Mouse (Mus musculus) liver (tissue): ENCODE measurements at regions not wholly inside any gene's neighbourhood (a gene's known extent, or its start where the extent isn't known, plus 50 kb on each side); places are given as distances from the start of the nearest gene placed in this dataset.

Experiments used
- DNase-seq: peaks from one replicate; pipeline ENCODE4 v3.0.0-alpha.2; 2020; ENCODE audit warnings: mixed read lengths

DNA sequence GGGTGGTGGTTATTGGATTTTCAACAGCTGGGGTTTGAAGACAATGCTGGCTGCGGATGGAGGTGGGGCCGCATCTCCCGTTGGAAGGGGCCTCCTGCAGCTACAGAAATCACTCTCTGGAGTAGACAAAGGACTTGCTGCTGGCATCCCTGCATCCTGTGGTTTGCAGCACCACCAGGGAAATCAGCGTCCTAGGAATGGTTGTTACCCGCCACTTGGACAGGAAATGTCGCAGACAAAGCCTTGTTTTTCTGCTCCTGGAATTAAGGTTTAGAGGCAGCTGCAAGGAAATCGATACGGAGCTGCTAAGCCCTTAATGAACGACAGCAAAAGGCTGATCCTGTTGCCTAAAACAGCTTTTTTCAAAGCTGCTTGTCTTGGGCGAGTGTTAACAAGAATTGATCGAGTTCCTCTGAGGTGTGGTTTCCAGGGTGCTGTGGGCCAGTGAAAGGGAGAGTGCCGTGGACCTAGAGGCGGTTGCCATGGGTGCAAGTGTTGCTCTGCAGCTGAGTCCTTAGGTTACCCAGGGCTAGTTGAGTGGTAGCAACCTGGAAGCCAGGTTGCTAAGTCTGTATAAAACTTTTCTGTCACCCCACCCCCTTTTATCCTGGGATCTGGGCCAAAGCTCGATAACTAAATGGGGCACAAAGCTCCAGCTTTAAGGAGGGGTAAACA, 230.6 kb upstream of the Chd6 start:
- DNase-seq: no peak

DNA sequence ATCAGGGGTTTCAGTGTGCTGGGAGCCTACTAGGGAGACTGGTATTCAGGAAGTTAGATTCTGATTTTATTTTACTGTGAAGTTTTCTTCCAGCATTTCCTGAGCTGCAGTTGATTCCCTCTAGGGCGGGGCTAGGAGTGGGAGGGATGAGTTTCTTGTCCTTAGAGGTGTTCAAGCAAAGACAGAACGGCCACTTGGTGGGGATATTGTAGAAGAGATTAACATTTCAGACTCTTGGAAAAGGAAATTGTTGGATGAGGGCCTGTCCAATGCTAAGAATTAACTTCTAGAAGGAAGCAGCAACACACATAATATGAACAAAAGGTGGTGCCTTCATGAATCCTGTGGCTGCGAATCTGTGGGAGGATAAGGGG, 230.1 kb upstream of the Chd6 start:
- no peak for DNase-seq

DNA sequence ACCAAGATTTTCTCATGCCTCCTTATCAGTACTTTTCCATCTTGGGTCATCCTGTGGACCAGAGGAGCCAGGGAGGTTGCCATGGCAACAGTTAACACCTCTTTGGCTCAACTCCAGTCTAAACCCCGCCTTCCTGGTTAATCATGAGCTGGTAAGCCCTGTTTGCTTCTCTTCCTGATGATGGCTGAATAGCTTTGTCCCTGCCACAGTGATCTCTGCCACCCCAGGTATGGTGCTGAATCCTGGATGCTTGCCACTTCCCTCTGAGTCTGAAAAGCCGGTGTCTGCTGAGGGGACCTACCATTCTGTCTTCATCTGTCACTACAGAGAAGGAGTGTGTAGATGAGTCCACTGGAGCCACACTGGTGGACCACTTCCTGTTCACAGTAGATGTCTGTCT, 223.8 kb upstream of the Chd6 start:
- DNase-seq: no peak

DNA sequence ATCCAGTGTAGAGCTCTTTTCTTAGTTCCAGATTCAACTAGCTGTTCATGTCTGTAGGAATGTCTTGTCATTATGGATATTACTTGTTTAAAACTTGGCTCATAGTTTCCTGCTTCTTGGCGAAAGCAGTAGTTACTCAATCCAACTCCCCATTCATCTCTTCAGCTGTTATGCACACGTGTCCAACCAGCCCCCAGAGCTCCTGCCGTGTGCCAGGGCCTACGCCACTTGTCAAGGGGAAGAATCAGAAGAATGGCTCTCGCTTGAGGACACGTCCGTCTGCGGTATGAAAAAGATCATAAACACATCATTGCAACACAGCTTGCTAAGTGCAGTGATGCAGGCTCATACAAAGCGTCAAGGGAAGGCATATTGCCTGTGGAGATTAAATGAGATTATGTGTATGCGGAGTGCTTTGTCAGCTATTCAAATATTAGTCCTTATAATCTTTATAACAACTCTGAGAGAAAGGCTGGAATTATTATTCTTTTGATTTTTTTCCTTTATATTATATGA, 223.0 kb upstream of the Chd6 start:
- DNase-seq: no peak

DNA sequence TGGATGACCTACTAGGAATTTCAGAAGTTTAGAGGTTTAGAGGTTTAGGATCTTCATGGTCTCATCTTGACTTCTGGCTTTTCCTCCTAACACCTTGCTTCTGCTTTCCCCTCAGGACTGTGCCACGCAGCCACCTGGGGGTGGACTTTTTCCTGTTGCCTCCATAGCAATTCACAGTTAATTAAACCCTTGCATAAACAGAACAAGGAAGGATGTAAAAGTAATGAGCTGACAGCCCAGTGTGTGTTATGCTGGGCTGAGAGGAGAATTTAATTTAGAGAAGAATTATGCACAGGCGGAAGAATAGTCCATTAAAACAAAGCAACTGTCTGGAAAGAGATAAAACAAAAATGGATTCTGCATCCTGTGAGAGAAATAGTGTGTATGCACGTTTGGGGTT, 193.9 kb upstream of the Chd6 start:
- DNase-seq: no peak

DNA sequence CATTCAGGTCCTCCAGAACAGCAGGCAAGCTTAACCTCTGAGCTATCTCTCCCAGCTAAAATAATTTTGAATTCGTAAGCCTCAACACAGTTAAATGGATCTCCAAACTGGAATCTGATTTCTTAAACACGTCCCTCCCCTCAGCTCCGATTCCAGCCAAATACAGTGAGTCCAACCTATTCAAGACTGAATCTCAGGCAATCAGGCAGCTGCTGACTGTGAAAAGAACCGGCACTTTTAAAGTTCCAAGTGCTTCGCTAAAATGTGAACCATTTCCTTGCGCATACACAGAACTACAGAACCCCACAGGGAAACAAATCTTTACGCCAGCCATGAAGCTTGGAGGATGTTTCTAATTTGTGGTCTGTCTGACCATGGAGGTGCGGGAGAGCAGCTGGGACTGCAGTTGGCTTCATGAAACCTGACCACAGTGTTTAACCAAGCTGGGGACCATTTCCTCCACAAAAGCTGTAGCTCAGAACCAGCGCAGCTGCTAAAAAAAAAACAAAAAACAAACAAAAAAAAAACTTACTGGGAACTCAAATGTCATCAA, 160.1 kb upstream of the Chd6 start:
- DNase-seq: no peak

DNA sequence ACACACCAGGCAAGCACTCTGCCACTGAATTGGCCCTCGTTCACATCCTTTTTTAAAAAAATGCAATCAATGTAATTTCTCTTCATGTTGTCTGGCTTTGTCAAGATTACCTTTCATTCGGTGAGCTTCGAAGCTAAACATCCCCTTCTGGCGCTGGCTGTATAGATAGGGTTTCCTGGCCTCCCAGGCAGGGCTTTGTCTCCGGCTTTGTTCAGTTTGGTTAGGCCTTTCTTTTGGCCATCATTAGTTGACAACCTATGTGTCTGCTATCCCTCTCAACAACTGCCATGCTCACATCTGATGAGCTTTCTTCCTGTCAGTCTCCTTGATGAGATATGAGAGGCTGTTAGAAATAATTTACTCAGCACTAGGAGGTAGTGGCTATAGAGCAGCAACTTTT, 157.6 kb upstream of the Chd6 start:
- DNase-seq: no peak

DNA sequence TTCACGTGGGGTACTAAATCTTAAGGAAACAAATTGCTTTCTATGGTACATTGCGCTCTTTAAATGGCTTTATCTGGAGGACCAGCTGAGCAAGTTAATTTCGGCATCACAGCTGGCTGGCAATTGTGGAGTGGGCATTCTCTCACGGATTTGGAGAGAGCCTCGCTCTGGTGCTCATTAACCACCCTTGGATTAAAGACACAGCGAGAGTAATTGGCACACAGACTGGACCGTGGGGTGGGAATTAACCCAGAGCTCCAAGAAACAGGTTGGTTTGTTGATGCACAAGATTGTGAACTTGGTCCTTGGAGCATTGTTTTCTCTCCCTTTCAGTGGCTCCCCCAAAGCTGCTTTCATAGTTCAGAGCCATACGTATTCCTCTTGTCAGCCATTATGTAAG, 156.3 kb upstream of the Chd6 start:
- no peak for DNase-seq

DNA sequence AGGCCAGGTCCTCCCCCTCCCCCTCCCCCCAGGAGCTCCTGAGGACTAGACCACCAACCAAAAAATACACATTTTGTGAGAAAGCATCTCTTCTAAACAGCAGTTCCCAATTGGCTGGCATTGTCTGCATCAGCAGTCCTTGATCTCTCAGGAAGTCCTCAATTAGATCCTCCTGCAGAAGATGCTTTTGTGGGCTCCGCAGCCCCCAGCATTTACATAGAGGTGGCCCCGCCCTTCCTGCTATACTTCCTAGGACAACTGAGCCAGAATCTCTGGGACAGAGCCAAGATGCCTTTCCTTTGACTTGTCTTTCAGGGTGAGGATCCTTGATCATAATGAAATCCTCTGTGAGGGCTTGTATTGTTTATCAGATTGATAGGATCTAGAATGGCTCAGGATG, 143.9 kb upstream of the Chd6 start:
- no peak for DNase-seq

DNA sequence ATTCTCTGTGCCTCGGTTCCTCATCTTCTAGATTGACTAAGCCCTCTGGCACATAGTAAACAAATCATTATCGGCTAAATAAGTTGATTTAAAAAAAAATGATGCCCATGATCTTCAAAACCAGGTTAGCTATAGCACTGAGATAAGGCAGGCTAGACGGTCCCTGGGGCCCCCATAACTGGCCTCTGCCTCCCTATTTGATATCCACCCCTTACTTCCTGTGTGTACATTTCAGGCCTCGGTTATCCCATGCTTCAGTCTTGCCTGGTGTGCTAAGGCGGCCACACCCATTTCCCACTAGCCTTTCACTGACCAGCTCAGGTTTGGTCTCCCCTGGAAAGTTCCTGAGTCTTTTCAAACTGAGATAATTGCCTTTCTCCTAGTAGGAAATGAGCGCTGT, 132.8 kb upstream of the Chd6 start:
- DNase-seq: no peak

DNA sequence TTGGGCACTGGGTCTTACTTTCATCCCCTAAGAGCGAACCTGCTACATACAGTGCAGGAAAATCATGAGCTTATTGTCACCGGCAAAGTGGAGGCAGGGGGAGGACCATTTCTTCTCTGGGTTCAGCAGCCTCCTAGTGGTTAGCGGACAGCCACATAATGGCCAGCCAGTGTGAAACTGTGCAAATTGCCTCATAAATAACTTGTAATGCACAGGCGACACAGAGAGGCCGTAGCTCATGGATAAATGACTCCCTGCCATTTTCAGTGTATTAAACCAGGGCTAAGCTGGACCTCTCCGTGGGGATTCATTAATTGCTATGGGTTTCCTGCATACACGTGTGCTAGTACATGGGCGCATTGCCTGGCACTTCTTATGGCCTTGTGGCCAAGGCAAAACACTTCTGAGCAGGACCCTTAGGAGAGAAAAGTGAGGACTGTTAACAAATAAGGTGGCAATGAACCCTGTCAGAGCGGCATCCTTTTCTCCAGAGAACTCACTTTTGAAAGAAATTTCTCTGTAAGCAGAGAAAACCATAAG, 128.5 kb upstream of the Chd6 start:
- DNase-seq: no peak

DNA sequence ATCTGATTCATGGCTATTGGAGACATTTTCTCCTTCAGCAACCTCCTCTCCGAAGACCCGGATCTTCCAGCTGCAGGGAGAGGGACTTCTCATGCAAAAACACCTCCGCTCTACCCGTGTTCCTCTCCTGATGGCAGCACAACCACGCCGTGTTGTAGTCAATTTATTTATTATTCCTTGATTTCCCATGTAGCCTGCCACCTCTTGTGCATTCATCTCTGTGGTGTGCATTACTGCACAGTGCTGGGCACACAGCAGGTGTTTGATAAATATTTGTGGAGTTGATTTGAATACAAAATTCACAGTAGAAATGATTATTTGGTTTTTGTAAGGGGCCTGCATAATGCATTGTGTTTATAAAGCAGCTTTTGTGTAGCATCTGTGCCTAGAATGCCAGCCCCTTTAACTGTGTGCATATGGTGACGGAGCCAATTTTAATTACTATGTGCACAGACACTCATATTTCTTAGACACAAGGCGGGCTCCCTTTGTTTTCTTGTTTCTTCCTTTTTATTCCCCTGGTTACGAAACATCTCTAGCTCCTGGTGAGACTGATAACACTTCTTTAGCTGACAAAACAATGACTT, 124.4 kb upstream of the Chd6 start:
- DNase-seq: no peak

DNA sequence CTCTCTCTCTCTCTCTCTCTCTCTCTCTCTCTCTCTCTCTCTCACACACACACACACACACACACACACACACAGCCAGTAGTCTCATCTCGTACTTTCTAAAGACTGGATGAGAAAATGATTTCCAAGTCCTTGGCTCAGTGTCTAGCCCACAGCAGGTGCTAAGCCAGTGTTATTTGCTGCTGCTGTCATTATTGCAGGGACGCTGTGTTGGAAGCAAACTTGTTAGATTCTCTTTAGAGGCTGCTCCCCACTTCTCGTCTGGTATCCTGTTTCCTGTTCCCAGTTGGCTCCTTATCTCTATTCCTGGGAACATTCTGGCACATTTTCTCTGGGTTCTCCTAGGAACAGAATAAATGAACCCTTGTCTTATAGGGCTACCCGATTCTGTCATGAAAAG, 122.5 kb upstream of the Chd6 start:
- no peak for DNase-seq

DNA sequence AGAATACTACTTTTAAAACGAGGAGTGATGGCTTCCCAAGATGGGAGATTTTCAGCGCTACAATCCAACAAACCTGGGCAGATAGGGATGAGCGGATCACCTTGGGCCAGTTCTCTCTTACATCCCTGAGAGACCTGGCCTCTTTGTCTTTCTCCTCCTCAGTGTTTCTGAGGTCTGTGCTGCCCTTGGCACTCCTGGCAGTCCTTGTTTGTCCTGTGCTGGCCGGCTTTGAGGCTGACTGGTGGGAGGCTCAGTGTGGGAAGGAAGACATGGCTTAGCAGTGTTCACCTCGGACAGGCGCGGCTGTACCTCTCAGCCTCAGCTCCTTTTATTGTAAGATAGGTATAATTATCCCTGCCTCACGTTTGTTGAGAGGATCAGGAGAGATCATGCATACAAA, 106.9 kb upstream of the Chd6 start:
- no peak for DNase-seq

DNA sequence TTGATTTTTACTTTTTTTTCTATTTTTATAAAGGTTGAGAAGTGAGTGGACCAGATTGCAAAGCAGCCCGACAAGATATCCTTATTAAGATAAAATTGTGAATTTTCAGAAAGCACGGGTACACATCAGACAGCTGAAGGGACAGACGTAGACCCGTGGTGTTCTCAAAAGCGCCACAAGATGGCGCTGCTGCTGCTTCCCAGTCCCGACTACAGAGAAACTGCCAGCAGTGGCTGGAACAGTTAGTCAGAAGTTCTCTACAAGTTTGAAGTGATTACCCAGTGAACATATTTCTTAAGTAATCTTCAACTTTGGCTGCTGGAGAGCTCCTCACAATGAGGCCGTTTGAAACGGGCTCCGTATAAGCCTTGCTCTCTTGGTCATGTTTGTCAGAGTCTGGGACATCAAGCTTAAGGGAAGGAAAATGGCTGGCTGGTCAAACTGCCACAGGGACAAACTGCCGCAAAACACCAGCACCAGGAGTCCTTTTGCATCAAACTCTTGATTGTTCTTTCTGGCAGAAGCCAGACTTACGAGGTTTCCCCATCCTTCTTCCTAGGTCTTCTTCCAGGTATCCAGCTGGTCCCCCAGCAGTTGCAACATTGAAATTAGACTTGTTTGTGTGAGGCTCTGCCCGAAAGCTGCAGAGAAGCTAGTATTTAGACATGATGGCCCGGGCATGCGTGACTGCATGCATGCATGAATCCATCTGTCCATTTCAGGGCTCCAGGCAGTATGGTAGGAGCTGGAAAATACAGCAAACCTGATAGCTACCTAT, 106.0 kb upstream of the Chd6 start:
- peak; percentile 67 for DNase-seq

DNA sequence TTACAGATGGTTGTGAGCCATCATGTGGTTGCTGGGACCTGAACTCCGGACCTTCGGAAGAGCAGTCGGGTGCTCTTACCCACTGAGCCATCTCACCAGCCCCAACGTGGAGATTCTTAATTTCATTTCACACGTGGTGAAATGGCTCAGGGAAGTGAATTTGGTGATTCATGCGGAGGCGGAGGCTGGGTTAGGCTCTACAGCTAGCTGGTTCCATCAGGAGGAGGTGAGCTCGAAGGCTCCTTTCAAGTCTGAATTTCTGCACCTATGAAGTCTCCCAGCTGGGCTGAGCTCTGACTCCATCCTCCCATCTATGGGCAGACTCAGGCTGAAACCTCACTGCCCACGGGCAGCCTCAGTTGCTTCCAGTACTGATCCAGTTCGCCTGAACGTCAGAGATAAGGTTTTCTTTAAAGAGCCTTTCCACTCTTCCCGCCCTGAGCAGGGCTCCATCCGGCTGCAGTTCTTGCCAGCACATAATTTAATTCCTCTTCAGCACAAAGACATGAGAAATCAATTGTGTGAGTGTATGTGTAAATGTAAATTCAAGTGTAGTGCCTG, 103.5 kb upstream of the Chd6 start:
- no peak for DNase-seq

DNA sequence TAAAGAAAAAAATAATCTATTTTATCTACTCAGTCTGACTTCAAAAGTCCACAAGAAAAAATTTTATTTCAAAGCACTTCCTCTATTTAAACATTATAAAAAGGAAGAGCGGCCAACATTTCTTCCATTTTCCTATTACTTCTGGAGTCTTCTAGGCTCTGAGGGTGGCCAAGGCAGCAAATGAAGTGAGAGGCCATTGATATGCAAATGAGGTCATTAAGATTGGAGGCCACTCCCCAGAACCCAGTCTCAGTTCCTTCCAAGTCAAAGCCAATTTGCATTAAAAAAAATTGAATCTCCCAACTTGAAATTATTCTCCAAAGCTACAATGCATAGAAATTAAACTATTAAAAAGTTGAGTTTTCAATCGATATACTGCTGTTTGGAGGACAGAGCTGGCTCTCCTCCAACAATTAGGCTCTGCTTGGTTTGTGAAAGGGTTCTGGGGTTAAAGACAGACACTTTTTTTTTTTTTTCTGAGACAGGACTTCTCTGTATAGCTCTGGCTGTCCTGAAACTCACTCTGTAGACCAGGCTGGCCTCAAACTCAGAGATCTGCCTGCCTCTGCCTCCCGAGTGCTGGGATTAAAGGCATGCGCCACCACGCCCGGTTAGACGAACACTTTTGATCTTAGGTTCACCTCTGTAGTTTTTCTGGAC, 88.0 kb upstream of the Chd6 start:
- no peak for DNase-seq

DNA sequence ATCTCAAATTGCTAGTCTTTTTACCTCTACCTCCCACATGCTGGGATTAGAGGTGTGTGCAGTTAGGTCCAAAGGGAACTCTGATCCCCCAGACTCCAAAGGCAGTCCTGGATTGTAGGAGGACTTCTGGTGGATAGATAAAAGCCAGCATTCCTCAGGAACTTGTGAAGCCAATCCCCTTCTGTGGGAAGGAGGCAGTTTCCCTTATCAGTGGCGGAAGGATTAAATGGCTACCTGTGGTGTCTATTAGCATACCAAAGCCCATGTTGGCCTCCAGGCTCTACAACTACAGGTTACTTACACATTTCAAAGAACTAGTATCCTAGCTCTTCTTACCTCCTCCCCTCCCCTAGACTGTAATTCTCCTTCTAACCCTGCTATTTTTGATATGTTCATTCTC, 78.6 kb upstream of the Chd6 start:
- DNase-seq: no peak

DNA sequence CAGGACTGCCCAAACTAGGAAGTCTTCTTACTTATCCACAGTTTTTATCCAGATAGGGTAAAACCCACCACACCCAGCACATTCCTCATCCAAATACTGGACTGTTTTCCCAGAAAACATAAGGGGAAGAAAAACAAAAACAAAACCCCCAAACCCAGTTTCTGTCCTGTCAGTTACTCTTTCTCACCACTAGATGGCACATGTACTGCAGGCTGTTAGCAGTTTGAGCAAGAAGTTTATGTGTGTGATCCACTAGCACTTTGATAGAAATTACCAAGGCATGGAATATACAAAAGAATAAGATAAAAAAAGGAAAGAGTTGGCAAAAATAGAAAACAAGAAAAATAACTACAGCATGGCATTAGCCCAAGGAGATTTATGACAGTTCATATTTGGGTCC, 76.2 kb upstream of the Chd6 start:
- DNase-seq: no peak

DNA sequence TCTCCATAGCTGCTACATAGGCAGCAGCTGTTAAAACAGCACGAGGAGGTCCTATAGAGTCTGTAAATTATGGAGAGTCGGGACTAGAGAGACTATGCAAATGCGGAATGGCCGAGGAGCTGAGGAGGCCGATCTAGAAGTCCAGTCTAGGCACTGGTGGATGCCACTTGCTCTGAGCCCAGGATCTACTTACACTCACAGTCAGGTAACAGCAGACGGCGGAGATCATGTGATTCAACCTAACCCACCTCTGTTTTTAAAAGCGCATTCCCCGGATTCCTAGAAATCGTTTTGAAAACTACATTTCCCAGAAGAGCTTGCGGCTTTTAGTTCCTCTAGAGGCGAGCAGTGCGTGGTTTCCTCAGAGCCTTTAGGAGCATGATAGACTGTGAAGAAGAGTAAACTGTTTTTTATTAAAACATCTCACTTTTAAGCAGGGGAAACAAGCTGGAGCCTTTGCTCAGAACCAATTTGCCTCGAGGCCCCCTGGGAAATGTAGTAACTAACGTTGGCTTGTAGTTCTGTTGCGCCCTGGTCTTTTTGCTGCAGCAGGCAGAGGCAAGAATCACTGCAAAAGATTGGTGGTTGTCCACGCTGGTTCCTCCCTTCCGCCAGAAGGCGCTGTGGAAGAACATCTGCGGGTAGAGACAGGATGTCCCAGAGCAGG, 68.6 kb upstream of the Chd6 start:
- DNase-seq: peak; percentile 53

DNA sequence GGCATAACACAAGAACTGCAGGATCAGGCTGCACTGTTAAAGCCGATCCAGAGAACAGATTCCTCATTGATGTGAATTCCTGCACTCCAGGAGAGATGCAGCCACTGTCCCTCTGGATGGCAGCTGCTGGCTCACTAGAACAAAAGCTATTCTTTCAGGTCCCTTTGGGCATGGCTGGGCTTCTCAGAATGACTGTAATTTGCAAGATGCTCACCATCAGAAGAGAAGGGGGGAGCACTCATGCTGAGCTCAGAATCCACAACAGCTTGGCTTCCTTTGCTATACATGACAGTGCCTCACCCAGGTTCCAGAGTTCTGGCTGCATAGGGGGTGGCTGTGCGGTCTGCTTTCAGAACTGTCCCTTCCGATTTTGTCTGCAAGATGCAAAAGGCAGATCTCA, 57.8 kb upstream of the Chd6 start:
- DNase-seq: no peak

DNA sequence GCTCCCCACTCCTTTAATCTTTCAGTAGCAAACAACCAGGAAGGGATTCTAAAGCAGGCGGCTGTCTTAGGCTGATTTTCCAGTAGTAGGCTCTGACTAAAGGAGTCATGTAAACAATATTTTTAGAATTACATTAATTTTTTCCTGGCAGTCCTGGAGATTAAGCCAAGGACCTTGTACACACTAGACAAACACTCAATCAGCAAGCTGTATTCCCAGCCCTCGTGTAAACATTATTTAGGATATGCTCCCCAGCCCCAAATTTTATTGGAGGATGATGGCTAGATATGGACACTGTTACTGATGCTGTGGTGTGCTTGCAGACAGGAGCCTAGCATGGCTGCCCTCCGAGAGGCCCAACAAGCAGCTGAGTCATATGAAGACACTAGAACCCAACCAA, 56.6 kb upstream of the Chd6 start:
- no peak for DNase-seq
